In the genomic region with DNA sequence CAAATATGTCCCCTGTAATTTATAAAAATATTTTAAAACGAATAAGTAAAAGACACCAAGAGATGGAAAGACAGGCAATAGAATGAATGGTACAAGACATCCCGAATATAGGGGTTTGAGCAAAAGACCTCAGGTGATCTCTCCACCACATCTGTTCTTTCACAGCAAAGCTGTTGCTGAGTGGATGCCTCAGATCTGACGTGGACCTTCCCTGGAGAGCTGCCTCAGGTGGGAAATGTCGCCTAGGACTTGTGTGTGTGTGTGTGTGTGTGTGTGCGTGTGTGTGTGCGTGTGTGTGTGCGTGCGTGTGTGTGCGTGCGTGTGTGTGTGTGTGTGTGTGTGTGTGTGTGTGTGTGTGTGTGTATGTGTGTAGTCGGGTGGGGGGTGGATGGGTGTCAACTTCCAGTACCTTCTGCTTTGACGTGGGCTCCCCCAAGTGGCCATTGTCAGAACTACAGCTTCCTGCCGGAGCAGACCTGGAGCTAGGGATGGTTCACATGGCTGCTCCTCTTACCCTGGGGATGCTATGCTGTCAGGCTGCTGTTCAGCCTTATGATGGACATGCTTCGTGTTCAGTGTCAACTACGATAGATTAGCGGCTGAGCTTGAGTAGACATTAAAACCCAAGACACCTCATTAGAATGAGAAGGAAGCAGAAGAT, we compare ENCODE assay signal across 8 mouse cellular contexts. TPM values are rescaled to one million over a fixed set of nuclear protein-coding genes. Genes with fewer than 3 reads are reported as not detected.
DNase-seq lines count a peak whose midpoint lies in the region; ATAC-seq lines count a peak whose summit lies in the region.

No protein-coding gene starts in this region.

- no peaks in the 10 kb centered on the region for H3K4me1 ChIP-seq in heart, embryonic 11.5 days (ENCODE audit: control insufficient read depth, insufficient read depth, low read length)
- H3K4me1 ChIP-seq in limb, embryonic 11.5 days (ENCODE audit: control insufficient read depth, insufficient read depth, low read length), result no peaks in the 10 kb centered on the region

- peak; percentile 67 to 95 for DNase-seq in heart, adult 18-20 months
- peak; percentile 94 for DNase-seq in cerebellum, adult 8-10 months
- DNase-seq in frontal cortex, adult 2 months (ENCODE audit: extremely low spot score in 1 of 2, low spot score in 1 of 2), result peak; percentile 71 to 98
- DNase-seq in induced T-regulatory cell, adult 2 months (ENCODE audit: low read depth), result peak; percentile 70
- DNase-seq in limb, embryonic 11.5 days (ENCODE audit: low spot score), result peak; percentile 85
- peak; percentile 38 to 49 for DNase-seq in spleen, postnatal 36 days (ENCODE audit: low spot score in 2 of 2)

- no peak overlapping the region for H3K9ac ChIP-seq in heart, embryonic 11.5 days (ENCODE audit: low read depth, low read length)
- no peak overlapping the region for H3K9ac ChIP-seq in limb, embryonic 11.5 days (ENCODE audit: low read length)

- 22% methylated on average over 12 of the region's 16 CpGs for WGBS in heart, embryonic 11.5 days (ENCODE audit: insufficient replicate concordance)
- 24% methylated on average over 16 of the region's 16 CpGs for WGBS in limb, embryonic 11.5 days

- ATAC-seq in heart, embryonic 11.5 days (replicated peaks; ENCODE audit: insufficient number of reproducible peaks, low FRiP score, low TSS enrichment), result no peak
- ATAC-seq in limb, embryonic 11.5 days (ENCODE audit: insufficient number of reproducible peaks, low FRiP score, low TSS enrichment, low read depth), result no peak
- peak; percentile 67; the same call in 1 of the 2 replicates for ATAC-seq in monocyte, adult 5-6 weeks (replicated peaks; ENCODE audit: insufficient number of reproducible peaks, low FRiP score, low TSS enrichment, poor library complexity, severe bottlenecking)

- H3K36me3 ChIP-seq in heart, embryonic 11.5 days (ENCODE audit: control insufficient read depth, insufficient read depth, low read length), result no peaks in the 10 kb centered on the region
- H3K36me3 ChIP-seq in limb, embryonic 11.5 days (ENCODE audit: control insufficient read depth, insufficient read depth, low read length), result no peaks in the 10 kb centered on the region

- no peak overlapping the region for H3K27ac ChIP-seq in heart, embryonic 11.5 days (ENCODE audit: low read depth, low read length)
- no peak overlapping the region for H3K27ac ChIP-seq in limb, embryonic 11.5 days (replicated peaks; ENCODE audit: low read depth, low read length)

- H3K4me2 ChIP-seq in heart, embryonic 11.5 days, result no peak overlapping the region
- H3K4me2 ChIP-seq in limb, embryonic 11.5 days (ENCODE audit: low read depth, severe bottlenecking), result no peak overlapping the region

- no peak overlapping the region for H3K4me3 ChIP-seq in heart, embryonic 11.5 days (ENCODE audit: low read depth, low read length)
- no peak overlapping the region for H3K4me3 ChIP-seq in limb, embryonic 11.5 days (ENCODE audit: low read depth, low read length)

- H3K9me3 ChIP-seq in heart, embryonic 11.5 days (replicated peaks; ENCODE audit: control insufficient read depth, low read length), result no peaks in the 10 kb centered on the region
- no peaks in the 10 kb centered on the region for H3K9me3 ChIP-seq in limb, embryonic 11.5 days (ENCODE audit: control insufficient read depth, low read length)

- H3K27me3 ChIP-seq in heart, embryonic 11.5 days (ENCODE audit: control insufficient read depth, insufficient read depth, low read length), result peaks cover 31% of the 10 kb centered on the region
- no peaks in the 10 kb centered on the region for H3K27me3 ChIP-seq in limb, embryonic 11.5 days (ENCODE audit: control insufficient read depth, insufficient read depth, low read length)

RNA-seq across cellular contexts. Expression of a gene that starts 31.7 kb away (rescaled TPM):
- under 1 TPM; 0.08 to 0.12 TPM for total RNA-seq in heart, adult 18-20 months (2021)
- not detected in 2 replicates for polyA plus RNA-seq in heart, embryonic 11.5 days (2014; fragmentation: Nextera tagmentation; extraction: Ambion mirVana)
- polyA plus RNA-seq in frontal cortex, adult 2 months (2012; rRNA removed), result 26.0 and 31.8 TPM in 2 replicates
- 0.07 TPM in 1 of 2 replicates, not detected in the other for polyA plus RNA-seq in limb, embryonic 11.5 days (2014; fragmentation: Nextera tagmentation; extraction: Ambion mirVana)
- not detected in 3 replicates for total RNA-seq in monocyte, adult 5-6 weeks (2017)

RNA-seq across cellular contexts. Expression of a gene that starts 49.5 kb away (rescaled TPM):
- total RNA-seq in heart, adult 18-20 months (2021), result not detected
- 0.16 TPM in 1 of 2 replicates, not detected in the other for polyA plus RNA-seq in heart, embryonic 11.5 days (2014; fragmentation: Nextera tagmentation; extraction: Ambion mirVana)
- 3.2 and 4.2 TPM in 2 replicates for polyA plus RNA-seq in frontal cortex, adult 2 months (2012; rRNA removed)
- 0.12 and 0.18 TPM in 2 replicates for polyA plus RNA-seq in limb, embryonic 11.5 days (2014; fragmentation: Nextera tagmentation; extraction: Ambion mirVana)
- not detected in 3 replicates for total RNA-seq in monocyte, adult 5-6 weeks (2017)

Comparison
In these comparisons a context has a peak if more than half of its experiments do, and no peak if none do; other contexts are left out.
1. DNase-seq: peak in every context shown above with its lines; median percentile 94 in cerebellum, adult 8-10 months; 85 in limb, embryonic 11.5 days; 84 in frontal cortex, adult 2 months; 81 in heart, adult 18-20 months; 70 in induced T-regulatory cell, adult 2 months; 44 in spleen, postnatal 36 days.
2. RNA of a gene that starts 31.7 kb away (polyA plus RNA-seq): 26.0 to 31.8 TPM in frontal cortex, adult 2 months; not detected in heart, embryonic 11.5 days and 0.07 TPM in limb, embryonic 11.5 days; every median in the first group is over 10 times any median in the second.